Mouse (Mus musculus) hindbrain, postnatal 0 days (tissue): ENCODE results near the gene Ift88. TPM values are rescaled to one million over a fixed set of nuclear protein-coding genes. Genes with fewer than 3 reads are reported as not detected.
A peak's percentile ranks its signal among the peaks of the same experiment; 100 is the strongest.

ENCODE experiments used
- ATAC-seq: fragments of 200-750 bp; cut with Nextera tagmentation; 2 replicates; pipeline ENCODE4 v1.8.0; 2017; ENCODE audit warnings: mild to moderate bottlenecking, moderate TSS enrichment, moderate library complexity
- DNase-seq: peaks from one replicate; pipeline ENCODE4 v3.0.0-alpha.2; 2015; ENCODE audit warnings: low spot score
- H3K27ac ChIP-seq: fragments of 300-500 bp; sonication (generic); 2 replicates; pipeline ENCODE4 v1.5.1; 2014; ENCODE audit warnings: mild to moderate bottlenecking
- H3K27me3 ChIP-seq: fragments of 300-500 bp; sonication (generic); 2 replicates; pipeline ENCODE4 v1.6.1; 2014; ENCODE audit warnings: low read length, mixed read lengths; ENCODE audit not compliant: insufficient read depth
- H3K36me3 ChIP-seq: fragments of 300-500 bp; sonication (generic); 2 replicates; pipeline ENCODE4 v1.6.1; 2014; ENCODE audit warnings: low read length, mixed read lengths; ENCODE audit not compliant: insufficient read depth
- H3K4me1 ChIP-seq: fragments of 300-500 bp; sonication (generic); 2 replicates; pipeline ENCODE4 v1.6.1; 2014; ENCODE audit warnings: antibody characterized with exemption, low read length, mixed read lengths; ENCODE audit not compliant: insufficient read depth
- H3K4me2 ChIP-seq: fragments of 300-500 bp; sonication (generic); 2 replicates; pipeline ENCODE4 v1.6.1; 2014; ENCODE audit warnings: low read depth, mild to moderate bottlenecking, low read length, moderate library complexity, mixed read lengths
- H3K4me3 ChIP-seq: fragments of 300-500 bp; sonication (generic); 2 replicates; pipeline ENCODE4 v1.5.1; 2014; ENCODE audit warnings: low read length
- H3K9ac ChIP-seq: fragments of 300-500 bp; sonication (generic); replicated peaks from 2 replicates; pipeline ENCODE4 v1.6.1; 2014; ENCODE audit warnings: mild to moderate bottlenecking, low read length, moderate library complexity, mixed read lengths
- H3K9me3 ChIP-seq: fragments of 300-500 bp; sonication (generic); 2 replicates; pipeline ENCODE4 v1.6.1; 2016; ENCODE audit warnings: low read length, mixed read lengths
- CTCF ChIP-seq: IDR thresholded peaks from 2 replicates; pipeline ENCODE4 v1.5.1; 2016; ENCODE audit warnings: antibody characterized with exemption, control low read depth, low read depth
- WGBS: fragments of 180-500 bp; shearing (Covaris S2); extraction: QIAGEN DNeasy Blood & Tissue Kit; methylation state at CpG from one replicate; pipeline ENCODE4 v1.1.7; 2014; 5-methylcytosine and 5-hydroxymethylcytosine counted together
- polyA plus RNA-seq: library from polyadenylated mRNA; unstranded; fragments of >200 nt; fragmentation: Nextera tagmentation; extraction: Ambion mirVana; gene quantifications from 2 replicates; pipeline ENCODE4 v1.2.1, GENCODE M21; 2015
- total RNA-seq: library from RNA; depleted of rRNA; stranded (reverse); fragments of >200 nt; gene quantifications from 2 replicates; pipeline ENCODE4 v1.2.3, GENCODE M21; 2014

Gene Ift88
- total and polyA plus RNA-seq, 2 experiments from 2014 or later = 15.2 to 18.4 TPM

DNA sequence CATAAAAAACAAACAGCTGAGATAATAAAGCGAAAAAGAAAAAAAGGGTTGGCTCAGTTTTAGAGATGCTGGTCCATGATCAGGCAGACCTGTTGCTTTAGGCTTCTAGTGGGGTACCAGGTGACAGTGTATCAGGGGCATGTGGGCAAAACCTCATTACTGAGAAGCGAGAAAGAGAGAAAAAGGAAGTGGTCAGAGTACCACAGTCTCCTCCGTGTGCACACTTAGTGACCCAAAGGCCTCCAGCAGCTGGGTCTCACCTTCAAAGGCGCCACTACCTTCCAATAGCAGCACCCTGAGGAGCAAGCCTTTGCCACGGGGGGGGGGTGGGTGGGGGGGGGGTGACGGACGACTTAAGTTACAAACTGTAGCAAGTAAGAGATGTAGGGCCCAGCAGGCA is 103.3 kb downstream of the Ift88 start:
- WGBS = 50% methylated on average over 7 of the region's 7 CpGs
- no peak for DNase-seq
- H3K36me3 ChIP-seq = no peaks in the 10 kb centered on the region
- ATAC-seq = no peak
- TF ChIP-seq CTCF = no peak
- no peaks in the 10 kb centered on the region for H3K9me3 ChIP-seq
- H3K4me2 ChIP-seq = no peak overlapping the region
- no peak overlapping the region for H3K27ac ChIP-seq
- no peak overlapping the region for H3K4me3 ChIP-seq
- no peaks in the 10 kb centered on the region for H3K4me1 ChIP-seq
- H3K9ac ChIP-seq = no peak overlapping the region
- no peaks in the 10 kb centered on the region for H3K27me3 ChIP-seq

DNA sequence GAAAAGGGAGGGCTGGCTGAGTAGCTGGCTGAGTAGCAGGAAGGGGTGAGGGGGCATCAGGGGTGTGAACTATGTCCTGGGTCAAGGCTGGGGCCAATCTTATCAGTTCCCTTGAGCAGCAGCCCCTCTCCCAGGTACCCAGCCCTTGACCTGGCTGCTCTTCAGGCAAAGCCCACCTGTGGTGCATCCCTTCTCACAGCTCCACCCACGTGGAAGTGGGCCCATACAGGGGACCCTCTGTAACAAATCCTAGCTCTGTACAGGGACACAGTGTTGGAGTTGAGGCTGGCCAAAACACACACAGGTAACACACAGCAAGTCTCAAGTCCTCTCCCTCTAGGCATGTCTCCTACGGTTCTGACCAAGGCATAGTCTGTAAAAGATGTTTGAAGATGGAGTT is 103.7 kb downstream of the Ift88 start:
- H3K36me3 ChIP-seq = no peaks in the 10 kb centered on the region
- H3K9me3 ChIP-seq = no peaks in the 10 kb centered on the region
- no peak for DNase-seq
- H3K27me3 ChIP-seq = no peaks in the 10 kb centered on the region
- TF ChIP-seq CTCF = no peak
- no peak for ATAC-seq
- H3K4me2 ChIP-seq = no peak overlapping the region
- no peak overlapping the region for H3K4me3 ChIP-seq
- no peak overlapping the region for H3K9ac ChIP-seq
- no peak overlapping the region for H3K27ac ChIP-seq
- no peaks in the 10 kb centered on the region for H3K4me1 ChIP-seq
- WGBS = 49% methylated on average over 2 of the region's 2 CpGs

DNA sequence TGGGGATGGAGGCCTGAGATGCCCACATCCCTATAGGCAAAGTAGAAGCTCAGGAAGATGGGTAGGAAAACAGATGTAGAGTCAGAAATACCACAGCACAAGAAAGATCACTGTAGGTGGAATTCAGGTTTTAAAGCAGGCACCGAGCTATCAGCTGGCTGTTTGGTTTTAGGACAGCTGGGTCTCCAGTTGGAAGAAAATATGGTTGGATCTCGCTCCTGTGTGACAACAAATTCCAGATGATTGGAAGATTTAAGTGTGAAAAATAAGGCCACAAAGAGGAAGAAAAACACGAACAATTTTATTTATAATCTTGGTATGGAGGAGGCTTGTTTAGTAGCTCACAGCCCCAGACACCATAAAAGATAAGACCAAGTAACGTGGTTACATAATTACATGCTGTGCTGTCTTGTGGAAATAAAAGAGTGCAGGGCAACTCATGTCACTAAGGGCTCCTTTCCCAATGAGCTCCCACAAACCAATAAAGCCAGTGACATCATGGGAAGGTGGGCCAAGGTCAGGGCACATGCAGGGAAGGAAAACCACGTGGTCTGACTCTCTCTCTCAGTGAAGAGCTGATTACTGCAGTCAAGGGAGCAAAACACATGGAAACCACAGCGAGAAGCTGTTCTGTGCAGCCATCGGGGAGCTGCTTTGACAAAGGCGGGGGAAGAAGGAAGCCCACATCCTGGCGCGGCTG is 105.4 kb downstream of the Ift88 start:
- Histone ChIP-seq H3K9me3 (no peaks in the 10 kb centered on the region), H3K9ac (no peak overlapping the region), H3K36me3 (no peaks in the 10 kb centered on the region), H3K4me3 (no peak overlapping the region), H3K4me2 (no peak overlapping the region), H3K27me3 (no peaks in the 10 kb centered on the region), H3K27ac (no peak overlapping the region), H3K4me1 (peaks cover 5% of the 10 kb centered on the region; the same call in 1 of the 2 replicates)
- TF ChIP-seq CTCF = no peak
- DNase-seq = no peak
- no peak for ATAC-seq
- WGBS = 54% methylated on average over 10 of the region's 10 CpGs

DNA sequence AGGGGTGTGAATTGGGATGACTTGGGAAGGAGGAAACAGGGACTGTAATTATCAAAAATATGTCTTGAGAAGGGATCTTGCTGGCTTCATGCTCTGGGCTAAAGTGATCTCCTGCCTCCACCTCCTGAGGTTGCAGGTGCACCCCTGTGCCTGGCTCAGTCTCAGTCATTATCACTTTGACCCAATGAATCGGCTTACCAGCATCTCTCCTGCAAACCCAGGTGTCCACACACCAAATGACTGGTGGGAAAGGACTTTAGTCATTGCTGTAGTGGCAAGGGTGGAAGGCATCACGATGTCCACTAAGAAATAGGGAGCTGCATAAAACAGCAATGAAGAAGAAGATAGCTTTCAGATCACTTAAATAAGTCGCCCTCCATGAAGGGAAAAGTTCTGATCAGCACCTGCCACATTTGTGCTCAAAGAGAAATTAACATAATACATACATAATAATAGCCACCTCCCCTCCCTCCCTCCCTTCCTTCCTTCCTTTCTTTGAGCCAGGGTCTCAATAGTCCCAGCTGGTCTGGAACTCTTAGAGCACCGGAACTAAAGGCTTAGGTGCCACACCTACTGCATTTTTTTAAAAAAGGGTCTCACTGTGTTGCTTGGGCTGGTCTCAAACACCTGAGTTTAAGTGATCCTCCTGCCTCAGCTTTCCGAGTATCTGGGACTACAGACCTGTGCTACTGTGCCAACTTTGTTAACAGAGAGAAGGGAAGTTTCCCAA is 106.1 kb downstream of the Ift88 start:
- ATAC-seq (no peak), DNase-seq (no peak)
- Histone ChIP-seq H3K9me3 (no peaks in the 10 kb centered on the region), H3K9ac (no peak overlapping the region), H3K36me3 (no peaks in the 10 kb centered on the region), H3K27ac (no peak overlapping the region), H3K27me3 (no peaks in the 10 kb centered on the region), H3K4me2 (no peak overlapping the region), H3K4me3 (no peak overlapping the region), H3K4me1 (peaks cover 12% of the 10 kb centered on the region)
- 64% methylated on average over 5 of the region's 5 CpGs for WGBS
- TF ChIP-seq CTCF = no peak

DNA sequence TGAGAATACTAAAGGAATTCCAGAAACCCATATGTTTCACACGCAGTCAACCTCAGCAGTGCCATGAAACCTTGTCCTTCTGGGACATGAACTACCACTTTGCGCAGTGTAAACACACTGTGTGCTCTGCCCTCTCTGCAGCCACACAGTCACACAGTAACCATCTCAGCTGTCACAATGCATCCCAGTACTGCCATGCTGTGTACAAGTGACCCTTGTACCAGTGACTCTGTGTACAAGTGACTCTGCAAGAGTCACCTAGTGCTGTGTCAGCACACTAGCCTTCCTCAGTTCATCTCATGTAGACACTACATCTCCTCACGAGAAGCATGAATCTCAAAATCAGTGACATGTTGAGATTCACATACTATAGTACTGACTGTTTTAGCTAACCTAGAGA is 108.7 kb downstream of the Ift88 start:
- 96% methylated on average over 3 of the region's 3 CpGs for whole genome bisulfite sequencing
- TF ChIP-seq CTCF = no peak
- no peak overlapping the region for H3K9ac ChIP-seq

DNA sequence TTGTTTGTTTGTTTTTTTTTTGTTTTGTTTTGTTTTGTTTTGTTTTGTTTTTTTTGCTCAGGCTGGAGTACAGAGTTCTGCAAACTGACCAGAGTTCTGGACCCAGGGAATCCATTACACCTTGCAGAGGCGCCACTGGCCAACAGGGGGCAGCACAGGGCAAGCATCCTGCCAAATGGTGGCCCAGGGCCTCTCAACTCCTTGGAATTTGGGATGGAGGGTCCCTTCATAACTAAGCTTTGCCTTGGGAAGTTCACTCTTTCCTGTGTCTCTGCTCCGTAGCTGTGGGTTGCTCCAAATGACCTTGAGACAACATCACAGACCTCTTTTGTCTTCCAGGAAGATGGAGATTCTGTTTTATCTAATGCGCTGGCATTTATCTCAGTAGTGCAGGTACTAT is 109.4 kb downstream of the Ift88 start:
- Histone ChIP-seq H3K4me3 (no peak overlapping the region), H3K27ac (no peak overlapping the region), H3K9ac (no peak overlapping the region), H3K36me3 (no peaks in the 10 kb centered on the region), H3K4me2 (no peak overlapping the region), H3K27me3 (no peaks in the 10 kb centered on the region), H3K4me1 (peaks cover 28% of the 10 kb centered on the region), H3K9me3 (no peaks in the 10 kb centered on the region)
- ATAC-seq = no peak
- WGBS = 51% methylated on average over 3 of the region's 3 CpGs
- TF ChIP-seq CTCF = peak; percentile 83
- peak; percentile 43 for DNase-seq

More for the DNA sequence above, 108.7 kb downstream of the Ift88 start:
- Histone ChIP-seq H3K4me3 (no peak overlapping the region), H3K27ac (no peak overlapping the region), H3K4me1 (peaks cover 24% of the 10 kb centered on the region), H3K9me3 (no peaks in the 10 kb centered on the region), H3K4me2 (no peak overlapping the region), H3K36me3 (no peaks in the 10 kb centered on the region), H3K27me3 (no peaks in the 10 kb centered on the region)
- DNase-seq = no peak
- no peak for ATAC-seq

DNA sequence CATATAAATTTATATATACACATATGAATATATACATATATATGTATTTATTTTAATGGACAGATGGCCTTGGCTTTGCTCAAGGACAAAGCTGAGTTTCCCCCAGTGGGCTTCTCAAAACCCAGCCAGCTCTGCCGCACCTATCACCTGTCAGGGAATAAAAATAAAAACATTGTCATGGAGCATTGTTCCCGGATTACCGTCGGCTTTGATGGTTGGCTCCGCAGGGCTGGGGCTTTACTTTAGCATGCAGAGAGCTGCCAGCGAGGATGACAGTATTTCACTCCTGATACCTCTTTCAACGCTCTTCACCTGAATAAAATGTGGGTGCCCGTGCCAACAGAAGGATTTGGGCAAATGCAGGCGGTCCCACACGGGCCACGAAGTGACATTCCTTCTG is 110.0 kb downstream of the Ift88 start:
- Histone ChIP-seq H3K4me1 (peaks cover 28% of the 10 kb centered on the region), H3K27me3 (no peaks in the 10 kb centered on the region), H3K36me3 (no peaks in the 10 kb centered on the region), H3K27ac (no peak overlapping the region), H3K4me3 (no peak overlapping the region), H3K9me3 (no peaks in the 10 kb centered on the region), H3K9ac (no peak overlapping the region), H3K4me2 (no peak overlapping the region)
- 23% methylated on average over 11 of the region's 11 CpGs for WGBS
- peak; percentile 7 for DNase-seq
- TF ChIP-seq CTCF = no peak
- ATAC-seq = no peak
